Mouse (Mus musculus) thymus, adult 2 months (tissue): ENCODE results near the gene Srsf4. TPM values are rescaled to one million over a fixed set of nuclear protein-coding genes. Genes with fewer than 3 reads are reported as not detected.
A peak's percentile ranks its signal among the peaks of the same experiment; 100 is the strongest.

Source experiments
- DNase-seq: peaks from one replicate; pipeline ENCODE4 v3.0.0; 2021
- H3K27ac ChIP-seq: fragments of 200-500 bp; 2 replicates; pipeline ENCODE4 v1.5.1; 2012; ENCODE audit warnings: low read length, control low read depth; ENCODE audit not compliant: control insufficient read depth, insufficient read depth
- H3K27me3 ChIP-seq: fragments of 200-500 bp; 2 replicates; pipeline ENCODE4 v1.6.1; 2012; ENCODE audit warnings: mild to moderate bottlenecking, low read length, moderate library complexity, mixed read lengths; ENCODE audit not compliant: control insufficient read depth, insufficient read depth
- H3K36me3 ChIP-seq: fragments of 200-500 bp; 2 replicates; pipeline ENCODE4 v1.6.1; 2012; ENCODE audit warnings: mild to moderate bottlenecking, low read length, moderate library complexity; ENCODE audit not compliant: control insufficient read depth, insufficient read depth
- H3K4me1 ChIP-seq: fragments of 200-500 bp; replicated peaks from 2 replicates; pipeline ENCODE4 v1.6.1; 2012; ENCODE audit warnings: low read length; ENCODE audit not compliant: control insufficient read depth, insufficient read depth
- H3K4me3 ChIP-seq: fragments of 200-500 bp; 2 replicates; pipeline ENCODE4 v1.5.1; 2012; ENCODE audit warnings: mild to moderate bottlenecking, low read length, control low read depth, moderate library complexity; ENCODE audit not compliant: control insufficient read depth, insufficient read depth
- CTCF ChIP-seq: fragments of 200-500 bp; IDR thresholded peaks from 2 replicates; pipeline ENCODE4 v1.5.1; 2012; ENCODE audit warnings: mild to moderate bottlenecking, control low read depth, low read length, moderate library complexity, borderline replicate concordance; ENCODE audit not compliant: control insufficient read depth, poor library complexity, insufficient read depth; ENCODE audit errors: extremely low read depth
- POLR2A ChIP-seq: fragments of 200-500 bp; IDR thresholded peaks from 2 replicates; pipeline ENCODE4 v1.6.1; 2012; ENCODE audit warnings: mild to moderate bottlenecking, low read length, control low read depth, moderate library complexity; ENCODE audit not compliant: control insufficient read depth, poor library complexity, insufficient read depth; ENCODE audit errors: extremely low read depth
- whole genome bisulfite sequencing: fragments of 180-500 bp; shearing (Covaris S2); methylation state at CpG from one replicate; pipeline ENCODE4 v1.1.7; 2018; 5-methylcytosine and 5-hydroxymethylcytosine counted together
- polyA plus RNA-seq: library from polyadenylated mRNA; depleted of rRNA; stranded (reverse); fragments of >200 nt; gene quantifications from 2 replicates; pipeline ENCODE4 v1.2.3, GENCODE M21; 2012

Srsf4 gene
- polyA plus RNA-seq, 1 experiment = 76.8 TPM

GRCm38 (mm10) chr4:131916425-131916824 is 43.0 kb downstream of the Srsf4 start:
- Histone ChIP-seq H3K36me3 (no peaks in the 10 kb centered on the region), H3K27me3 (peaks cover 7% of the 10 kb centered on the region; the same call in 1 of the 2 replicates), H3K4me1 (peaks cover 5% of the 10 kb centered on the region; the same call in 1 of the 2 replicates), H3K27ac (no peak overlapping the region), H3K4me3 (no peak overlapping the region)
- TF ChIP-seq POLR2A (no peak), CTCF (peak; percentile 92; the same call in 1 of the 2 replicates)
- peak; percentile 76 for DNase-seq
- WGBS = 9% methylated on average over 15 of the region's 15 CpGs

DNA sequence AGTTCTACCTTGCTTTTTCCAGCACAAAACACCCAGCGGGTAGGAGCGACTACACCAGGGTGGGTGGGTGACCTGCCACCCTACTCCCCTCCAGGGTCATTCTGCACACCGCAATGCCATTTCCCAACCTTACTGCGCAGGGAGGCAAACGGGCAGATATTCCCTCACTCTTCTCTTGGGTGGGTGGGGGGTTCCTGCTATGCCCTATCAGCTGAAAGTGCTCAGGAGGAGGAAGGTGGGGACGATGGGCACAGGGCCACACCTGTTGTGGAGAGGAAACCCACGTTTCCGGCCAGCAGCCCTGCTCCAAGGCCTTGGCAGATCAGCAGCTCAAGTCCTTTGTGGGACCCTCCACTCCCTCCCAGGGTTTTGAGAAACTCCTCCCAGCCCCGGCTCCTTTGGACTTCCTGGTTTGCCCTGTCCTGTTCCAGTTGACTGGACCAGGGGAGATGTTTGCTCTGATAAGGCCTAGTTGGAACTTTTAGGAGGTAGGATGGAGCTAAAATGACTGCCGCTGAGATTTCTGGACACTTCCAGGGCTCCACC is 43.7 kb downstream of the Srsf4 start:
- H3K36me3 ChIP-seq = no peaks in the 10 kb centered on the region
- H3K4me3 ChIP-seq = no peak overlapping the region
- peaks cover 10% of the 10 kb centered on the region; the same call in 1 of the 2 replicates for H3K4me1 ChIP-seq
- no peak for DNase-seq
- peaks cover 7% of the 10 kb centered on the region; the same call in 1 of the 2 replicates for H3K27me3 ChIP-seq
- no peak overlapping the region for H3K27ac ChIP-seq
- 34% methylated on average over 10 of the region's 10 CpGs for whole genome bisulfite sequencing
- TF ChIP-seq POLR2A = no peak
- TF ChIP-seq CTCF = no peak

DNA sequence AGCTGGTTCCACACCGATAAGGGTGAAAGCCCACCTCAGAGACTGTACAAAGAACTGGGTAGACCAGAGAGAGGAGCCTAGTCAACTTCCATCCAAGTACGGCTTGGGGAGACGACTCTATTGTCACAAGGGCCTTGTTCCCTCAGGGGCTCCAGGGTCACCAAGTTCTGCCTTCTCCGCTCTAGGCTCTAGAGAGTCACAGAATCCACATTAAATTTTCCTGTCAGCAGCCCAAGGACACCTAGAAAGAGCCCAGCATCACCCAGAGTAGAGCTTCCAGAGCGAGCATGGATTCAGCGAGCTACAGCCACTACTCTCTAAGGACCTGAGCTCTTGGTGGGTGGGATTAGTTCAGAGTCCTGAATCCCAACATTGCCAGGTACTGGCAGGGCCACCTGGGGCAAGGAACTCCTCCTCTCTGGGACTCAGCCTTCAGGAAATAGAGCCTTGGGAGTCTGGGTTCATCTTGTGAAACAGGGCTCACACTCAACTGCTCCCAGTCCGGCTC is 44.7 kb downstream of the Srsf4 start:
- DNase-seq = no peak
- no peak overlapping the region for H3K4me3 ChIP-seq
- H3K27ac ChIP-seq = no peak overlapping the region
- H3K36me3 ChIP-seq = no peaks in the 10 kb centered on the region
- H3K27me3 ChIP-seq = peaks cover 13% of the 10 kb centered on the region; the same call in 1 of the 2 replicates
- TF ChIP-seq POLR2A (no peak), CTCF (no peak)
- H3K4me1 ChIP-seq = peaks cover 10% of the 10 kb centered on the region; the same call in 1 of the 2 replicates
- WGBS = 98% methylated on average over 7 of the region's 7 CpGs

- Histone ChIP-seq H3K4me1 (peaks cover 10% of the 10 kb centered on the region; the same call in 1 of the 2 replicates), H3K36me3 (0 out of 2 replicates have a peak, but pooled peaks cover 1% of the 10 kb centered on the region), H3K27ac (no peak overlapping the region), H3K27me3 (peaks cover 13% of the 10 kb centered on the region; the same call in 1 of the 2 replicates), H3K4me3 (no peak overlapping the region)
- WGBS = 44% methylated on average over 15 of the region's 15 CpGs
- no peak for TF ChIP-seq CTCF
- no peak for TF ChIP-seq POLR2A
- DNase-seq = no peak
These were observed 45.5 kb downstream of the Srsf4 start for GRCm38 (mm10) chr4:131918711-131919500.

DNA sequence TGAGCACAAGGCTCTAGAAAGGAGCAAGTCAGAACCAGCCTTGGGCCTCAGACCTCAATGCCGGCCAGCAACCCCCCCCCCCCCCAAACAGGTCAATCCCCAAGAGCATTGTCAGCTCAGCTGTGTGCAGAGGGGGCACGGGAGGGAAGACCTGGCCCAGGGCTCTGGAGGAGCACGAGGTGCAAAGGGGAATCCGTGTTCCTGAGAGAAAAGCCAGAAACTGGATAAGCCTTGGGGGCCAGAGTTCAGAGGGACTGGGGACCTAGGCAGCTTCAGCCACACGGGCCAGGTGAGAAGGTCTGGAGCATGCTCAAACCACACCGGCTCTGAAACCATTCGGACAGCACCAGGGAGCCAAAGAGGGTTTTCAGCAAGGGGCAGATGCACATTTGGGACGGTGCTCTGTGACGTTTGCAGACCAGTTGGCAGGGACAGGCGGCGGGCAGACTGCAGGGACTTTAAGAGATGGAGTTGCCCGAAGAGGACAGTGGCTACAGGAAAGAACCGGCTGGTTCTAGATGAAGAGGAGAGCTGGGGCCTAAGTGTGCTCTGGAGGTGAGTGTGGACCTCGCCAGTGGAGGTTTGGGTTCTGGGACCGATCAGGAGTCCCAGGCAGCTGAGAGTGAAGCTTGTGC is 46.2 kb downstream of the Srsf4 start:
- no peak overlapping the region for H3K27ac ChIP-seq
- TF ChIP-seq POLR2A (no peak), CTCF (no peak)
- H3K27me3 ChIP-seq = peaks cover 11% of the 10 kb centered on the region; the same call in 1 of the 2 replicates
- WGBS = 53% methylated on average over 15 of the region's 15 CpGs
- peaks cover 10% of the 10 kb centered on the region; the same call in 1 of the 2 replicates for H3K4me1 ChIP-seq
- DNase-seq = no peak
- H3K4me3 ChIP-seq = no peak overlapping the region
- H3K36me3 ChIP-seq = peaks cover 8% of the 10 kb centered on the region; the same call in 1 of the 2 replicates

GRCm38 (mm10) chr4:131920141-131920594 is 46.8 kb downstream of the Srsf4 start:
- DNase-seq = no peak
- WGBS = 5% methylated on average over 50 of the region's 51 CpGs
- H3K27ac ChIP-seq = no peak overlapping the region
- TF ChIP-seq POLR2A = no peak
- TF ChIP-seq CTCF = no peak
- peaks cover 11% of the 10 kb centered on the region; the same call in 1 of the 2 replicates for H3K27me3 ChIP-seq
- H3K36me3 ChIP-seq = peaks cover 14% of the 10 kb centered on the region; the same call in 1 of the 2 replicates
- H3K4me3 ChIP-seq = no peak overlapping the region; the same call in 1 of the 2 replicates
- peaks cover 10% of the 10 kb centered on the region; the same call in 1 of the 2 replicates for H3K4me1 ChIP-seq
